Mouse (Mus musculus): Measurements from ENCODE around the gene 2010111I01Rik.

- TF ChIP-seq MYC (IDR thresholded peaks at IDR 0.05; ENCODE audit: low read depth, low read length), result no peak
- no peak for TF ChIP-seq CTCF (conservative IDR thresholded peaks at IDR 0.05 in 1 of 2, IDR thresholded peaks at IDR 0.05 in 1 of 2; ENCODE audit: low read depth in 2 of 2, low read length in 2 of 2)
- TF ChIP-seq CHD2 (IDR thresholded peaks at IDR 0.05; ENCODE audit: low read length), result no peak
- TF ChIP-seq CHD1 (IDR thresholded peaks at IDR 0.05; ENCODE audit: low read depth, low read length), result no peak
- no peak for TF ChIP-seq BHLHE40 (IDR thresholded peaks at IDR 0.05; ENCODE audit: low read depth, low read length)
- no peak for TF ChIP-seq RCOR1 (conservative IDR thresholded peaks at IDR 0.05; ENCODE audit: low read depth, low read length)
- no peak for TF ChIP-seq MAX (IDR thresholded peaks at IDR 0.05; ENCODE audit: low read length)
- TF ChIP-seq JUND (conservative IDR thresholded peaks at IDR 0.05; ENCODE audit: low read depth, low read length), result no peak
- no peak for TF ChIP-seq NRF1 (IDR thresholded peaks at IDR 0.05; ENCODE audit: low read depth, low read length)
- no peak for TF ChIP-seq RAD21 (IDR thresholded peaks at IDR 0.05; ENCODE audit: low read depth, low read length)
- TF ChIP-seq USF1 (IDR thresholded peaks at IDR 0.05; ENCODE audit: low read depth, low read length), result no peak
- no peak for TF ChIP-seq SIN3A (IDR thresholded peaks at IDR 0.05; ENCODE audit: low read length)
Measured at GRCm38 (mm10) chr13:63251118-63251889, 286.6 kb downstream of the 2010111I01Rik start.

All from CH12.LX (cell line).